Mouse (Mus musculus) spleen, adult 18-20 months (tissue): ENCODE measurements around the gene Rnf214.

Experiments used
- DNase-seq, 2 experiments: peaks; one replicate each; pipeline ENCODE4 v3.0.0; 2022; ENCODE audit warnings: mixed read lengths in 2 of 2

Gene Rnf214

DNA sequence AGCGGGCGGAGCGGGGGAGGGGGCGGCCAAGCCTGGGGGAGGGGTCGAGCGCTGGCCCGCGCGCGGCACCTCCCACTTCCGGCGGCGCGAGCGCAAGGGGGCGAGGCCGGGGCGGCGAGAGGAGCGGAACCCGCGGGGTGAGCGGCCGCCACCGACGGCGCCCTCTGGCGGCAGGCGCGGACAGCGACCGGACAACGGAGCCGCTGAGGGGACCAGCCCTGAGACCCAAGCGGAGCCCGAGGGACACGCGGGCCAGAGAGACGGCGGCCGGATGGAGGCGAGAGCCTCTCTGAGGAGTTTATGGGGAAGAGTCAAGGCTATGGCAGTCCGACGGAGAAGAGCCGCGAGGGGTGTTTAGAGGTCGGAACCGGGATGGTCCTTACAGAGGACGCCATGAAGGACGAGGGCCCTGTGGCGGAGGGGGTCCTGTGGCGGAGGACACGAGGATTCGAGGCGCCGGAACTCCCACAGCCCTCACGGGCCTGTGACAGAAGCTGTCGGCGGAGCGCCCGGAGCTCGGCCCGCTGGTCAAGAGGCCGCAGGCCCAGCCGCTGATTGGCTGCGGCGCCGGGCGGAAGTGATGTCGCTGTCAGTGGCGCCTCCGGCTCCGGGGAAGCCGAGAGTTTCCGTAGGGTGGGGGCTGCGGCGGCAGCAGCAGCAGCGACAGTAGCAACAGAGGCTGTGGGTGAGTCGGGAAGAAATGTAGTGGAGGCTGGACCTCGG is at the start of gene Rnf214, which contains the start of gene Pcsk7:
Rnf214 (minus strand) TSS at position 557 of the 723 bp plus-strand sequence.
Pcsk7 (plus strand) TSS at position 143 of the 723 bp plus-strand sequence.
- peak; percentile 83 to 88 for DNase-seq

DNA sequence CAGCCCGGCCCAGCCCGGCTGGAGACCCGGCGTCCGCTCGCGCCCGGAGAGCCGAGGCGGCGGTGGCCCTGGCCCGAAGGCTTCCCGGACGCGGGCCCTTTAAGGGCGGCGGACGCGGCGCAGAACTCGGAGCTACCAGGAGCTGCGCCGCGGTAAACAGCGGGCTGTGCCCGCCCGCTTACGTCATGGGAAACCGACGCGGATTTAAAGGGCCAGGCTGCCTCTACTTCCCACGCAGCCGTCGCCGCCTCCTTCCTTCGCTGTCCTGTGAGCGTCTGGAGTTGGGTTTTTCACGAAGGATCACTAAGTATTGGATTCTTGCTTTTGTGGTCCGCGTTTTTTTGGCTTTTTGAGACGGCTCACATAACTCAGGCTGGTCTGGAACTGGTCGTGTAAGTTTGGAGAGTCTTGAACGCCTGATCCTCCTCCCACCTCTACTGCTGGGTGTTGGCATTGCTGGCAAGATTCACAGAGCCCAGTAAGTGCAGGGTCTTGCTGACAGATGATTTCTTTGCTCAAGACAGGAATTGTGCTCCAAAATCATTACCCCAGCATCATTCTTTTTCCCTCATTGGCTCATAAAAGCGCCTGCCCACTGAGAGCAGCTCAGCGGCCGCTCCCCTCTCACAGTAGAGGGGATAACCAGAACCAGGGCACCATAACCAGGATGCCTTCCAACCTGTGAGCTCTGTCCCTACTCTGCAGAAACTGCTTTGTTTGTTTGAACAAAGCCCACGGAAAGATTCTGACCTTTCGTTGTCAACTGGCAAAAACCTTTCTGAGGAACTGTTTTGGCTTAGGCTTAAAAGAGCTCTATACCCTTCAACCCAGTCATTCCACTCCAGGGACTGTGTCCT is 48.6 kb upstream of the Rnf214 start, which contains the start of gene Sidt2:
Sidt2 (minus strand) TSS at position 152 of the 857 bp plus-strand sequence.
- DNase-seq: peak; percentile 82 to 86

DNA sequence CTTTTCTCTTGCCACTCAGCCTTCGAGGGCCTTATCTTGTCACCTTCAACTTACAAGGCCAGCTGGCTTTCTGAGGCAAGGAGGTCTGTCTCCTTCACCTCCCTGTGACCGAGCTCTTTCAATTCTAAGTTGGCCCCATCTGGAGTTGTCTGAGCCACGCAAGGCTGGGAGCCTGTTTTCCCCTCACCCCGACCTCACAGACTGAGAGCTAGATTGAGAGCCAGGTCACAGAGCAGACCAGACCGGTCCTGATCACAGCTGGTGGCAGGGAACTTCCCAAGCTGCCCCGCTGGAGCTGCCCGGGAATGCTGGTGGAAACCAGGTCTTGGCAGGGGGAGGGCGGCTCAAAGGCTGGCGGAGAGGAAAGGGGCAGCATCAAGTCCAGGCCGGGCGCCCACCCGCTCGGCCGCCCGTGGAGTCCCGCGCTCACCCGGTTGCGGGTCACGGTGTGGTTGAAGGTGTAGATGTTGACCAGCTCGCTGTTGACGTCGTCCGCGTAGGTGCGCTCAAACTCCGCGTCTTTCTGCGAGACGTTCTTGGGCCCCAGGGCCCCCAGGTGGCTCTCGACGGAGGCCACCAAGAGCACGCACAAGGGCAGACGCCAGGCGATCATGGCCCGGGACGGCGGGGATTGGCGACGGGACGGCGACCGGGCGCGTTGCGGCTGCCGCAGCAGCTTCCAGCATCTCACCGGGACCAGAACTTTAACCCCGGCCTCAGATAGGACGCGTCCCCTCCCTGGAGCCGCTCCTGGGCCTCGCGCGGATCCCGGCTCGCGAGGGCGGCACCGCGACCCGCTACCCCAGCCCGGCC is 47.8 kb upstream of the Rnf214 start:
- peak in 1 of 2 experiments; percentile 54 for DNase-seq

DNA sequence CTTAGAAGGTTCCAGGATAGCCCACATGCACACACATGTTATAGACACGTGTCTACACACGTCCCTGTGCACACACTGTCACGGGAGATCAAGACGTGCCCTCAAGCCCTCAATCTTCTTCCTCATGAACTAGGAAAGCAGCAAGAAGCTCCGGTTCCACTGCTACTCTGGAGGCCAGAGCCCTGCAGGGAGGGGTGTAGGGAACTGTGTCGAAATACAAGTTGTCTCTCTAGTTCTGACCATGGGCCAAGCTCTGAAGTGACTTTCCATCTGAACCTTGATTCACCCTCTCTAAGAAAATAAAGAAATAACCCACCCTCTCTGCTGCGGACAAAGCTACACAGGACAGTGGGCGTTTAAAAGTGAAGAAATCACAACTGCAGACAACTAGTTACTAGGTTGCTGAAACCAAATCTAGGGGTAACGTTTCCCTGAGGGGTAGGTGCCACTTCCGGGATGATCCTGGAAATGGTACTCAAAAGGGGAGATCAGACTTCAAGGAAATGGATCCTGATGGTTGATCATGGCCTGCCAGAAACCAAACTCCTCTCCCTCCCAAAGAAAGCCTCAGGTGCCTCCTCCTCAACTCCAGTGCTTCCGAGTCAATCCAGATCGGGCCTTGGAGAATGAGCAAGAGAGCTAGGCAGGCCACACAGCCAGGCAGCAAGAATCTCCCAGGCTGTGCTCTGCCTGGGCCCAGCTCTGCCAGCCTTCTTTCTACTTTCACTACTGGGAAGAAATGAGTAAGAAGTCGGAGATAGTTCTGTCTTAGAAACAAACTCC is 47.0 kb upstream of the Rnf214 start:
- no peak for DNase-seq

DNA sequence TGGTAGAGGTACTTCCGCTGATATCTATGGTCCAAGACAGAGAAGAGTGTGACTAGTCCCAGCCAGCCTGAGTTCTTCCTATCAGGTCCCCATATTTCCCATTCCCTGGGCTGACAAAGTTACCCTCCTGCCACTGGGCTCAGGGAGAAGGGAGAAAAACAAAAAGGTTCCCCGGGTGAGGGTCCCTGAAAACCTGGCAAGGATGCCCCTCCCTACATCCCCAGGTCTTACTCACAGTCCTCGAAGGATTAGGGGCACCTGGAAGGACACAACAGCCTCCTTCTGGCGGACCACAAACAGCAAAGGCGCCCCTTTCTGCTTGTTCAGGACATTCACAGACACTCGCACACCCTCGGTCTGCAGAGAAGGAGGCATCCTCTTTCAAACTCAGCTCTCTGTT is 46.2 kb upstream of the Rnf214 start:
- no peak for DNase-seq

DNA sequence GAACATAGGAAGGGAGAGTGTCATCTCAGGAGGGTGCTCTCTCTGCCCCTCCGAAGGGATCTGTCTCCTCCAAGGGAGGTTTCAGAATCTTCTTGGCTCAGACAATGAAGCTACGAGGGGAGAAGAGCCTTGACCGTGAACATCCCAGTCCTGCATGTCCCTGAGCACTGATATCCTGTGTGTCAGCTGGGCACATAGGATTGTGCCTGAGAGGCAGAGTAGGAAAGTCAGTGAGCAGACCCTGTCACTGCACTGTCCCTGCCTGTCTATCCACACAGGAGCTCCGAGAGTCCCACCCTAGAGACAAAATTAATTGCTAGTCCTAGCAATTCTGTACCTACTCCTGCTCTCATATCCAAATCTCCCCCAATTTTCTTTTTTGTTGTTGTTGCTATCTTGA is 45.3 kb upstream of the Rnf214 start:
- no peak for DNase-seq

DNA sequence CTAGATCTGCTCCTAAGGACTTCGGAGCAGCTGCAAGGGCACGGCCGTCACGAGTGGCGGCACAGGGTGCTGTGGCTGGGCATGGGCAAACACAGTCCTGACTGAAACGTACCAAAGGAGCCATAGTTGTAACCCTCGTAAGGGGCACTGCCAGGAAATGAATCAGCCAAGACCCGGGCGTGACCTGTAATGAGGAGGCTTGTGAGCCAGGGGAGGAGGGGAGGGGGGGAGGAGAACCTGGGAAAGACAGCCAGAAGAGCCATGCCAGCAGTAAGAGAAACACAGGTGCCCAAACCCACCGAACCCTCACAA is 40.1 kb upstream of the Rnf214 start:
- DNase-seq: no peak

DNA sequence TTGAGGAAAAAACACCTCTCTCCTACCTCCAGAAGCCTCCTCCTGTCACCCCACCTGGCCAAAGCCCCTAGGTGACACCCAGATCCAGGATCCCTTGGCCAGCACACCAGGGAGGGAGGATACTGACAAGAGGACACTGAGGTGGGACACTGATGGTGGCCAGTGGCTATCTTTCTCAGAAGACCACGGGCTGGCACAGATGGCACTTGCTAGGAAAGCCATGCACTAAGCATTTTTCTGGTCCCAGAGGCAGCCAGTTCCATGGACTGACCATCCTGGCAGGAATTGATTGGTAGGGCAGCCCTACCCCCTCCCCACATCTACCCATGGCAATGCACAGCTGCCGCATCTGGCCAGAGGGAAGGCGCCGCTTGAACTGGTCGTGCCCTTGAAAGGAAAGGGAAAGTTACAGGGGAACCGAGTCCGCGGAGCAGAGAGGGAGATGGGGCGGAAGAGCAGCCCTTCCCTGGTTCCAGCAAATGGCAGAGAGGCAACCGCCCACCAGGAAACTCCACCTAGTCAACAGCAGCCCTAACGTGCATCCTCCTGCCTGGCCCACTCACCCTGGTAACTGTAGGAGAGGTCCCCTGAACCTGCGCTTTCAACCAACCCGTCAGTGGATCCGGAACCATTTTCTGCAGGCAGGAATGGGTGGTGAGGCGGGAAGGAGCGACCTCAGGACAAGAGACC is 39.6 kb upstream of the Rnf214 start:
- DNase-seq: no peak

DNA sequence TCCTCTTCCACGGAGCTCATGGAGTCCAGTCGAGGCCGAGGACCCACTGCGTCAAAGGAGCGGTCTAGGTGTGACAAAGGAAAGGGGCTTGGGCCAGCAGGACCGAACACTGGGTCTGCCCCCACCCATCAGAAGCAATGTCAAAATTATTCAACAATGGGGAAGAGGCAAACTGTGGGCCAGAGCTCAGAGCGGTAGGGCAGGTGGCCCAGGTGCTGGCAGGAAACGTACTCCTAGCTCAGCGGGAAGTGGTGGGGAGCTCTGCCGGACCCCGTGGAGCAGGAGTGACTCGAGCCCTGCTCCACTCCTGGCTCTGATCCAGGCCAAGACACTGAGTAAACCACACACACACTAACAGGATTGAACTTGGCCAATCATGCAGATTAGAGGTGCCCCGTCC is 39.0 kb upstream of the Rnf214 start:
- no peak for DNase-seq

DNA sequence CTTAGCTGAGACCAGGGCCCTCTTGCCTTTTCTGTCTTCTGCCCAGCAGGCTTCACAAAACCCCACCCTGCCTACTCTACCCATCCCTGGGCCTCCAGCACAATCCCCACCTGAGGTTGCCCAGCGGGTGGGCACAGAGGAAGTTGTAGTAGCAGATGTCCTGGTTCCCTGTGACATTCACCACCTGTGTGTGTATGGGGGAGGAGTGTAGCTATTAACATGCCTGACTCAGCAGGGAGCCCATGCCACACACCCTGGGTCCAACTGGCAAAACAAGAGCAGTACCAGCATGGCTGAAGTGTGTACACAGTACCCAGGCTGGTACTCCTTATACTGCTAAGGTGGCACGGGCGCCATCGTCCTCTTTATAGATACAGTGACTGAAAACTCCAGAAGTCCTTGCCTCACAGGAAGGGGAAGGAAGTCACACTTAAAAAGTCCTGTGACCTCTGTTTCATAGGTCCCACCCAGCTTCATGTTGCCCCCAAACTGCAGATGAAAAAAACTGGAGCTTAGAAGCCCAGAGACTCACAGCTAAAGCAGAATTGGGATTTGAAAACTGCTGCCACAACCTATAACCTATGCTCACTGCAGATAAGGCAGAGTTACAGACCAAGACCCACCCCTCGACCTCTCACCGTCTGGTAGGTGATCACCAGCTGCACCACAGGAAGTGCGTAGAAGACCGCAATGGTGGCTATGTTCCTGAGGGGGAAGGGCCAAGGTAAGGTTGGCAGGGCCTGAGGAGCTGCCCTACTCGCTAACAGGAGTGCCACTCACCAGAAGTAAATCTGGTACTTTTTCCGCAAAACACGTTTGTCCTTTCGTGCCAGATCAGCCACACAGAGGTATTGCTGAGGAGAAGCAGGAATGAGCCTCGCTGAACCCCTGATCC is 38.0 kb upstream of the Rnf214 start:
- DNase-seq: peak; percentile 61 to 65

DNA sequence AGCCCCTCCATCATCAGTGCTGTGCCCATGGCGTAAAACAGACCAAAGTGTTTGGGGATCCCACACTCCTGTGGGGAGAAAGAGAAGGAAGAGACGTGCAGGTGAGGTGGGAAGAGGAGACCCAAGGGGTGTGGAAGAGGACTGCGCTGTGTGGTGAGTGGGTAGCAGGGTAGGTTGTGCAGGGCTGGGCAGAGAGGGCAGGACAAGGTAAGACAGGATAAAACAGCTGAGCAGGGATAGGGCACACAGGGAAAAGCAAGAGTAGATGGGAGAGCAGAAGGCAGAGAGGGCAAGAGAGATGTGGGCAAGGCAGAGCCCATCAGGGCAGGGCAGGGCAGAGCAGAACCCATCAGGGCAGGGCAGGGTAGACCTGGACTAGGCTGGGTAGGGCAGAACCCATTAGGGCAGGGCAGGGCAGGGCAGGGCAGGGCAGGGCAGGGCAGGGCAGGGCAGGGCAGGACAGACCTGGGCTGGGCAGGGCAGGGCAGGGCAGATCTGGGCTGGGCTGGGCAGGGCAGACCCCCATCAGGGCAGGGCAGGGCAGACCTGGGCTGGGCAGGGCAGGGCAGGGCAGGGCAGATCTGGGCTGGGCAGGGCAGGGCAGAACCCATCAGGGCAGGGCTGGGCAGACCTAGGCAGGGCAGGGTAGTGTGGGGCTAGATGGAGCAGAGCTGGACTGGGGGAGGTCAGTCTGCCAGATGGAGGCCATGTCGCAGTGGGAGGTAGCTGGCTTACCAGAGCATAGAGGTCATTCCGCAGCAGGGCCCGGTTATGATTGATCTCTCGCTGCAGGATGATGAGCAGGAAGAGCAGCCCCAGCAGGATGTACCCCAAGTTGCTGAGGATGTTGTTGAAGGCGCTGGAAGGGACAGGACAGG is 37.2 kb upstream of the Rnf214 start:
- no peak for DNase-seq

DNA sequence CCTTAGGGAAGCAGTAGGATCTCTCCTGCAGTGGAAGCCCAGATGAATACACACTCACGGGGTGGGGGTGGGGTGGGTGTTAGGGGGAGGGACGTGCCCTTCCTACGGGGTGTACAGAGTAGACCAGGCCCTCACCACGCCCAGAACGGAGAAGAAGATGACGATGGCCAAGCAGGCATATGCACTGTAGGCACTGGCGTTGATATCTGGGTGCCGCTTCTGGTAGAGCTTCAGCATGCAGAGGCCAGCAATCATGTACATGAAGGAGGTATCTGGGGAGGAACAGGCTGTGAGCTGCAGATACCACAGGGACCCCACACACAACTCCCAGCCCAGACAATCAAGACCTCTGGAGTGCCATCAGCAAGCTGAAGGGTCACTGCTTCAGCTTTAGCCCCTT is 36.2 kb upstream of the Rnf214 start:
- DNase-seq: no peak

DNA sequence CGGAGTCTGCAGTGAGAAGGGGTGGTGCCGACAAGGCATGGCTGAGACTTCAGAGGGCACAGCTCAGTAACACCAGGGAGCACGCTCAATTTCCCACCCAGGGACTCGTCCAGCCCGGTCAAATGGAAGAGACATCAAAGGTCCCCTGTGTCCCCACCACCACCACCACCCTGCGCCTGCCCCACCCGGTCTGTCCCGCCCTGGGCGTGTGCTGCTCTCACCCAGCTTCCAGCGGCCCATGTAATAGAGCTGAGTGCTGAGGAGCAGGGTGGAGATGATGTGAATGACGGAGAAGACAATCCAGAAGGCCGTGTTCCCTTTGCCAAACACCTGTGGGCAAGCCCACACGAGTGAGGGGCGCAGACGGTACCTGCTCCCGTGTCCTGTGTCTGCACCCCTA is 35.8 kb upstream of the Rnf214 start:
- no peak for DNase-seq

DNA sequence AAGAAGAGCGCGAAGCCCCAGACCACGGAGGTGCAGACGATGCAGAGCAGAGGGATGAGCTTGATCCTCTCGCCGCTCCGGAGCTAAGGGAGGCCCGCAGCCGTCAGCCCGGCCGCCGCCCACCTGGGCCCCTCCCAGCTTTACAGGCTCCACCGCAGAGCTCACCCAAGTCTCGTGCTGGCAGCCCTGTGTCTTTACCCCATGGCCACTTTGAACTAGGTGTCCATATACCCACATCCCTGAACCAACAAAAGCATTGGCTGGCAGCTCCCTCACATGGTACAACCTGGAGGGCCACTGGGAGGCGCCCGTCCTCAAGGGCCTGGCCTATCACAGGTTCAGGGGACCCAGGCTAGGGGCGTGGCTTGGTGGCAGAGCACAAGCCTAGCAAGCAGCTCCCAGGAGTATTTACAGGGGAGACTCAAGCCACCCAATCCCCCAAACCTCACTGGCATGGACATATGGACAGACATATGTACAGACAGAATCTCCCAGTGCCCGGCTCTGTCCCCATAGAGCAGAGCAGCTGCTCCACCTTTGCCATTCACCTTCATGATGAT is 34.7 kb upstream of the Rnf214 start:
- no peak for DNase-seq

DNA sequence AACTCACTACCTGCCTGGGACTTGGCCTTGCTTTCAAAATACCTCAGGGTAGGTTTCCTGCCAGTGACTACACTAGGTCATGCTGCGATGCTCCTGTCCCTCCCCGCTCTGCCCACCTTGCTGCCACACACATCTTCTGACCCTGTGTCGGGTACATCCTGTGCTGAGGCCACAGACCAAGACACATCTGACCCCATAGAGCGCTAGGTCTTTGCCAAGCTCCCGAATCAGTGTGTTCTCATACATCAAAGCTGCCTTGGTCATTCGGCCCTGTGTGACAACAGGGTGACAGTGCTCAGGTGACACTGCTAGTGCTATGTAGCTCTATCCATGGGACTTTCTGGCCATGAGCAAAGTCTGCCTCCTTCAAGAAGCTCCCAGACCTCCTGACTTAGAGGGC is 33.1 kb upstream of the Rnf214 start:
- DNase-seq: no peak

DNA sequence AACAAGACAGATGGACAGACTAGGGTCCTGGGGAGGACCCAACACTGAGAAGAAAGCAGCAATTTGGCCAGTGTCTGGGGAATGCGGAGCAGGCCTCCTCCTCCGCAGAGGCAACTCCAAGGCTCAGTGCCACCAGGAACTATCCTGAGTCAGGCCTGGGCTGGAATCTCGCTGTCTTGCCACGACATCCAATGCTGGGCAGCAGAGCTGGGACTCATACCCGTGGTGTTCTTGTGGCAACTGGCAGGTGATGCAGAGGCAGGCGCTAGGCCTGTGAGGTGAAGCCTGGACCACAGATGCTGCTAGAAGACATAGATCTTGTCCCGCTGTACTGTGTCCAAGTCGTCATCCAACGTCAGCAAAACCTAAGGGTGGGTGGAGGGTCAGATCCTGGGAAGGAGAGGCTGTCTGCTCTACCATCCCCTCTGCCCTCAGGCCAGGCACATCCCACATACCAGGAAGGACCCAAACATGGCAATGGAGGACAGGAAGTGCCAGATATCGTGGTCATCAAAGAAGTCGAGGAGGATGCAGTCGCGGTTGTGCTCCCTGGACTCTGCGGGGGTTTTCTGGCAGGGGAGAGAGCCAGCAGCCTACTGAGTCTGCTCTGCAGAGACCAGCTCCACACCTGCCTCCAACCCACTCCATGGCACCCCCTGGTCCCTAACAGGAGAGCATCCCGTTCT is 32.4 kb upstream of the Rnf214 start:
- no peak for DNase-seq

DNA sequence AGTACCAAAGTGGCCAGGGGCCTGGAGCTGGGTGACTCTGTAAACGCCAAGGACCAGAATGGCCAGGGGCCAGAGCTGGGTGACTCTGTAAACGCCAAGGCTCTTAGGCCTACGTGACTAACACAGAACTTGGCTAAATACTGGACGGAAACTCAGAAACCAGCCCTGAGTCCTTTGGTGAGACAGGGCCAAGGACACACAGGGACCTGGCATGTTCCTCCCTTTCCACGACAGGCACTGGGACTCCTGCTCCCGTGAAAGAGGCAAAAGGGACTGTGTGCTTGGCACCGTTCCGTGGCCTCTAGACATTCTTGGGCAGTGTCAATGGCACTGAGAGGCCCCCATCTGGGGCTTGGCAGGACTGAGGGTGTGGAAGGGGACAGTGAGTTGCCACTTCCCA is 31.4 kb upstream of the Rnf214 start:
- no peak for DNase-seq

DNA sequence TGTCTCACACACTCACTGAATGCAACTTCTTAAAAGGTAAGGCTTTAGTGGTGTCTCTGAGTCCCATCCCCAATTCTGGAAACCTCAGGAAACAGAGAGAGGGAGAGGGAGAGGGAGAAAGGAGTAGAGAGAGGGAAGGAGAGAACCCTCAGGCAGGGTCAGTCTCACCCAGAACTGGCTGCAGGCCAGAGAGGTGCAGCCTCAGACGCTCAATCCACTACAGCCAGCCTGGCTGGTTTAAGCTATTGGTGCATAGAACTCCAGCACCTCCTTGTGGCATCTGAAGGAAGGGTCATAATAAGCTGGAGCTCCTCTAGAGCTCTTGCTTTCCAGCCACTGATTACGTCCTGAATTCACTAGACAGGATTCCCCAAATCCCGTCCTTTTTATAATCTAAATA is 30.2 kb upstream of the Rnf214 start:
- DNase-seq: peak in 1 of 2 experiments; percentile 39
